Mouse (Mus musculus) spleen, postnatal 4 days (tissue): ENCODE measurements at regions not wholly inside any gene's neighbourhood (a gene's known extent, or its start where the extent isn't known, plus 50 kb on each side); places are given as distances from the start of the nearest gene placed in this dataset.

ENCODE experiments used
- DNase-seq, 2 experiments: peaks; one replicate each; pipeline ENCODE4 v3.0.0; 2022; ENCODE audit warnings: low spot score in 2 of 2

- DNase-seq, result no peak
Measured at GRCm38 (mm10) chr13:82849037-82849436, 654.8 kb upstream of the Mef2c start.

GRCm38 (mm10) chr13:82869869-82870268 lies 634.0 kb upstream of the Mef2c start:
- DNase-seq, result no peak

GRCm38 (mm10) chr13:82874091-82874490 lies 629.7 kb upstream of the Mef2c start:
- no peak for DNase-seq

- DNase-seq, result no peak
Measured at GRCm38 (mm10) chr13:82883368-82883767, 620.5 kb upstream of the Mef2c start.

- DNase-seq, result no peak
Measured at GRCm38 (mm10) chr13:82888755-82889154, 615.1 kb upstream of the Mef2c start.

GRCm38 (mm10) chr13:82892731-82893130 lies 611.1 kb upstream of the Mef2c start:
- no peak for DNase-seq

GRCm38 (mm10) chr13:82899686-82900085 lies 604.1 kb upstream of the Mef2c start:
- DNase-seq, result peak in 1 of 2 experiments; percentile 16

- no peak for DNase-seq
Measured at GRCm38 (mm10) chr13:82902160-82902559, 601.7 kb upstream of the Mef2c start.

- DNase-seq, result no peak
Measured at GRCm38 (mm10) chr13:82903637-82904036, 600.2 kb upstream of the Mef2c start.

GRCm38 (mm10) chr13:82907689-82908088 lies 596.1 kb upstream of the Mef2c start:
- DNase-seq, result no peak

- DNase-seq, result no peak
Measured at GRCm38 (mm10) chr13:82909151-82909550, 594.7 kb upstream of the Mef2c start.

GRCm38 (mm10) chr13:82912859-82913258 lies 591.0 kb upstream of the Mef2c start:
- no peak for DNase-seq

- DNase-seq, result no peak
Measured at GRCm38 (mm10) chr13:82915194-82915593, 588.6 kb upstream of the Mef2c start.

GRCm38 (mm10) chr13:82930010-82930409 lies 573.8 kb upstream of the Mef2c start:
- no peak for DNase-seq

GRCm38 (mm10) chr13:82937856-82938255 lies 566.0 kb upstream of the Mef2c start:
- no peak for DNase-seq

GRCm38 (mm10) chr13:82942691-82943341 lies 561.0 kb upstream of the Mef2c start:
- no peak for DNase-seq

- no peak for DNase-seq
Measured at GRCm38 (mm10) chr13:82946931-82947330, 556.9 kb upstream of the Mef2c start.

- no peak for DNase-seq
Measured at GRCm38 (mm10) chr13:82949541-82949940, 554.3 kb upstream of the Mef2c start.

- no peak for DNase-seq
Measured at GRCm38 (mm10) chr13:82962333-82962732, 541.5 kb upstream of the Mef2c start.

- no peak for DNase-seq
Measured at GRCm38 (mm10) chr13:82971722-82972121, 532.1 kb upstream of the Mef2c start.

GRCm38 (mm10) chr13:82974210-82974811 lies 529.5 kb upstream of the Mef2c start:
- DNase-seq, result no peak

GRCm38 (mm10) chr13:83001118-83001517 lies 502.7 kb upstream of the Mef2c start:
- DNase-seq, result no peak

GRCm38 (mm10) chr13:83016686-83017085 lies 487.1 kb upstream of the Mef2c start:
- DNase-seq, result no peak

- peak in 1 of 2 experiments; percentile 13 for DNase-seq
Measured at GRCm38 (mm10) chr13:83020829-83021228, 483.0 kb upstream of the Mef2c start.
